30 mouse cellular contexts compared by ENCODE assay signal in the genomic region with DNA sequence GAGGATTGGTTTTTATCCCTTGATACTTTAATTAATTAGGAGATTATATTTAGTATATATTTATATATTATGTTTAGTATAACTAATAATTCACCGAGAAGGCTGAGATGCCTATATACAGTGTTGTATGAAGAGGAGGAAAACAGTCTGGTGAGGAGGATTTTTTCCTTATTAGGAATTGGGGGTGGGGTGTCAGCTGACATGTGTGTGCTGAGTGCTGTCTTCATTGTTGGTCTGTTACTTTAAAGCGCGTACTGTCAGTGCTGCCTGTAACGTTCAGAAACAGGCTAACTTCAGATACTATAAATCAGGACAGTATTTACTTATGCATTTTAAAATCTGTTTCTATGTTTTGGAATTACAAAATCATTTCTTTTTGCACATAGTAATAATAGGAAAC. TPM values are rescaled to one million over a fixed set of nuclear protein-coding genes. Genes with fewer than 3 reads are reported as not detected.
DNase-seq lines count a peak whose midpoint lies in the region; ATAC-seq and TF ChIP-seq lines count a peak whose summit lies in the region.
"Had no signal": no experiment of that assay in that cellular context is flagged by ENCODE, and none has a peak within 500 bp of the region (broad histone marks: within the 10 kb centered on the region; RNA-seq: fewer than 3 reads in every experiment).

No protein-coding gene starts in this region.

- H3K4me1 ChIP-seq in forebrain, embryonic 14.5 days (ENCODE audit: control insufficient read depth, insufficient read depth, low read length) = no peaks in the 10 kb centered on the region
- no peaks in the 10 kb centered on the region for H3K4me1 ChIP-seq in forebrain, embryonic 12.5 days
- H3K4me1 ChIP-seq in lung, embryonic 14.5 days (ENCODE audit: insufficient read depth) = no peaks in the 10 kb centered on the region
- H3K4me1 ChIP-seq in lung, postnatal 0 days (ENCODE audit: insufficient read depth, low read depth, low read length) = no peaks in the 10 kb centered on the region
- no peaks in the 10 kb centered on the region for H3K4me1 ChIP-seq in lung, adult 2 months (ENCODE audit: control insufficient read depth, insufficient read depth, low read length)
- H3K4me1 ChIP-seq: embryonic facial prominence, embryonic 10.5 days; embryonic facial prominence, embryonic 13.5 days; heart, embryonic 12.5 days; heart, embryonic 15.5 days; hindbrain, embryonic 10.5 days had no signal

- no peak for TF ChIP-seq EP300 in lung, postnatal 0 days (IDR thresholded peaks at IDR 0.05)

- H3K4me3 ChIP-seq in forebrain, embryonic 14.5 days (ENCODE audit: low read depth, low read length) = no peak overlapping the region
- H3K4me3 ChIP-seq in forebrain, embryonic 12.5 days (replicated peaks) = no peak overlapping the region
- no peak overlapping the region for H3K4me3 ChIP-seq in lung, embryonic 14.5 days (ENCODE audit: low read depth, low read length)
- no peak overlapping the region for H3K4me3 ChIP-seq in lung, postnatal 0 days (ENCODE audit: low read depth, low read length)
- no peak overlapping the region for H3K4me3 ChIP-seq in lung, adult 2 months (replicated peaks; ENCODE audit: extremely low read depth, low read depth, low read length)
- H3K4me3 ChIP-seq: embryonic facial prominence, embryonic 10.5 days; embryonic facial prominence, embryonic 13.5 days; erythroblast, embryonic 14.5 days; heart, embryonic 12.5 days; heart, embryonic 15.5 days; hindbrain, embryonic 10.5 days; hindbrain, embryonic 13.5 days had no signal

- 0 out of 2 replicates have a peak, but pooled peaks have one; percentile 44 for ATAC-seq in forebrain, embryonic 14.5 days
- no peak for ATAC-seq in forebrain, embryonic 12.5 days (ENCODE audit: low FRiP score)
- ATAC-seq in lung, embryonic 14.5 days (ENCODE audit: insufficient read depth) = peak; percentile 58; the same call in 1 of the 2 replicates
- ATAC-seq in lung, postnatal 0 days = no peak
- ATAC-seq: hindbrain, embryonic 16.5 days; Patski had no signal

- peaks cover 15% of the 10 kb centered on the region; the same call in 1 of the 2 replicates for H3K36me3 ChIP-seq in forebrain, embryonic 14.5 days (ENCODE audit: control insufficient read depth, insufficient read depth, low read length)
- peaks cover 20% of the 10 kb centered on the region for H3K36me3 ChIP-seq in forebrain, embryonic 12.5 days (replicated peaks)
- peaks cover 32% of the 10 kb centered on the region for H3K36me3 ChIP-seq in lung, embryonic 14.5 days (ENCODE audit: insufficient read depth)
- H3K36me3 ChIP-seq in lung, postnatal 0 days (ENCODE audit: insufficient read depth, low read length) = 0 out of 2 replicates have a peak, but pooled peaks cover 5% of the 10 kb centered on the region

- no peak for TF ChIP-seq CTCF in lung, embryonic 14.5 days (IDR thresholded peaks at IDR 0.05; ENCODE audit: low read depth)
- no peak for TF ChIP-seq CTCF in lung, postnatal 0 days (IDR thresholded peaks at IDR 0.05)
- no peak for TF ChIP-seq CTCF in lung, adult 2 months (IDR thresholded peaks at IDR 0.05; ENCODE audit: insufficient read depth, low read length)

- H3K9me3 ChIP-seq in forebrain, embryonic 14.5 days (replicated peaks; ENCODE audit: control insufficient read depth, low read length) = no peaks in the 10 kb centered on the region
- H3K9me3 ChIP-seq in forebrain, embryonic 12.5 days = no peaks in the 10 kb centered on the region
- H3K9me3 ChIP-seq in lung, embryonic 14.5 days (ENCODE audit: low read depth, low read length) = no peaks in the 10 kb centered on the region; the same call in 1 of the 2 replicates
- H3K9me3 ChIP-seq in lung, postnatal 0 days (ENCODE audit: low read length) = no peaks in the 10 kb centered on the region
- H3K9me3 ChIP-seq: embryonic facial prominence, embryonic 10.5 days; embryonic facial prominence, embryonic 13.5 days; G1E; heart, embryonic 12.5 days; heart, embryonic 15.5 days; hindbrain, embryonic 10.5 days; hindbrain, embryonic 13.5 days had no signal

- H3K9ac ChIP-seq in forebrain, embryonic 14.5 days (ENCODE audit: low read length) = no peak overlapping the region
- no peak overlapping the region for H3K9ac ChIP-seq in forebrain, embryonic 12.5 days
- no peak overlapping the region for H3K9ac ChIP-seq in lung, embryonic 14.5 days
- H3K9ac ChIP-seq in lung, postnatal 0 days (replicated peaks; ENCODE audit: low read depth) = no peak overlapping the region
- H3K9ac ChIP-seq: embryonic facial prominence, embryonic 13.5 days; heart, embryonic 12.5 days; heart, embryonic 15.5 days; hindbrain, embryonic 13.5 days had no signal

- no peaks in the 10 kb centered on the region for H3K27me3 ChIP-seq in forebrain, embryonic 14.5 days (replicated peaks; ENCODE audit: control insufficient read depth, insufficient read depth, low read length)
- H3K27me3 ChIP-seq in forebrain, embryonic 12.5 days = no peaks in the 10 kb centered on the region
- no peaks in the 10 kb centered on the region for H3K27me3 ChIP-seq in lung, embryonic 14.5 days (ENCODE audit: insufficient read depth, low read length)
- H3K27me3 ChIP-seq in lung, postnatal 0 days (replicated peaks; ENCODE audit: insufficient read depth, low read length) = no peaks in the 10 kb centered on the region
- H3K27me3 ChIP-seq: CH12.LX; embryonic facial prominence, embryonic 13.5 days; heart, embryonic 12.5 days; heart, embryonic 15.5 days; hindbrain, embryonic 13.5 days; Patski had no signal

- DNase-seq in forebrain, embryonic 14.5 days (ENCODE audit: low spot score) = peak; percentile 36
- peak; percentile 78 for DNase-seq in lung, embryonic 14.5 days
- DNase-seq in lung, postnatal 14 days = no peak
- DNase-seq in lung, postnatal 0 days (ENCODE audit: low spot score) = peak; percentile 17
- DNase-seq in lung, adult 2 months = no peak
- DNase-seq in cerebellum, postnatal 25 days = no peak
- DNase-seq: adrenal gland, postnatal 10 days; adrenal gland, postnatal 36 days; B cell, adult 2 months; cerebellum, adult 11 months; cerebellum, adult 2 months; cerebellum, adult 9-11 months; cerebellum, postnatal 36 days; embryo, embryonic 11 days; gastrocnemius, postnatal 25 days; heart, adult 18-20 months; heart, postnatal 10 days; heart, postnatal 36 days had no signal

- 63% methylated on average over 4 of the region's 4 CpGs for WGBS in forebrain, embryonic 14.5 days
- WGBS in forebrain, embryonic 12.5 days = 83% methylated on average over 4 of the region's 4 CpGs
- WGBS in lung, embryonic 14.5 days = 47% methylated on average over 4 of the region's 4 CpGs
- 56% methylated on average over 4 of the region's 4 CpGs for WGBS in lung, postnatal 0 days
- 77% methylated on average over 4 of the region's 4 CpGs for WGBS in lung, adult 2 months

- no peak overlapping the region for H3K27ac ChIP-seq in forebrain, embryonic 14.5 days (ENCODE audit: low read depth, low read length)
- H3K27ac ChIP-seq in forebrain, embryonic 12.5 days = no peak overlapping the region
- H3K27ac ChIP-seq in lung, embryonic 14.5 days (ENCODE audit: low read depth) = peak overlapping the region; percentile 28; the same call in 1 of the 2 replicates
- no peak overlapping the region for H3K27ac ChIP-seq in lung, postnatal 0 days (ENCODE audit: low read length)
- H3K27ac ChIP-seq: embryonic facial prominence, embryonic 10.5 days; embryonic facial prominence, embryonic 13.5 days; heart, embryonic 15.5 days; hindbrain, embryonic 10.5 days had no signal

- TF ChIP-seq POLR2A in lung, adult 2 months (IDR thresholded peaks at IDR 0.05; ENCODE audit: borderline replicate concordance, extremely low read depth, low read depth, low read length) = no peak

- no peak overlapping the region for H3K4me2 ChIP-seq in forebrain, embryonic 14.5 days (ENCODE audit: low read length)
- no peak overlapping the region for H3K4me2 ChIP-seq in forebrain, embryonic 12.5 days
- H3K4me2 ChIP-seq in lung, embryonic 14.5 days = no peak overlapping the region
- H3K4me2 ChIP-seq in lung, postnatal 0 days (replicated peaks; ENCODE audit: low read depth, low read length) = no peak overlapping the region
- H3K4me2 ChIP-seq: embryonic facial prominence, embryonic 13.5 days; heart, embryonic 12.5 days; heart, embryonic 15.5 days; hindbrain, embryonic 13.5 days had no signal

RNA-seq across cellular contexts. Expression of a gene that starts 29.4 kb away (rescaled TPM):
- polyA plus RNA-seq in forebrain, embryonic 14.5 days (2014; fragmentation: Nextera tagmentation; extraction: Ambion mirVana) = 0.67 and 1.2 TPM in 2 replicates
- 0.94 and 1.2 TPM in 2 replicates for polyA plus RNA-seq in forebrain, embryonic 12.5 days (2016; fragmentation: Nextera tagmentation; extraction: Ambion mirVana)
- 0.96 and 1.1 TPM in 2 replicates for polyA plus RNA-seq in lung, embryonic 14.5 days (2014; fragmentation: Nextera tagmentation; extraction: Ambion mirVana)
- polyA plus RNA-seq in lung, postnatal 0 days (2015; fragmentation: Nextera tagmentation; extraction: Ambion mirVana) = 0.40 and 0.79 TPM in 2 replicates
- 0.84 and 0.92 TPM in 2 replicates for polyA plus RNA-seq in lung, adult 2 months (2012; rRNA removed)
- polyA plus RNA-seq: erythroblast, embryonic 14.5 days; G1E had no signal

Comparison
In these comparisons a context has a peak if more than half of its experiments do, and no peak if none do; other contexts are left out.
1. ATAC-seq: peak in forebrain, embryonic 14.5 days (single experiment) and lung, embryonic 14.5 days (single experiment); none in forebrain, embryonic 12.5 days (single experiment) and lung, postnatal 0 days (single experiment).
2. DNase-seq: peak in forebrain, embryonic 14.5 days (single experiment), lung, embryonic 14.5 days (single experiment) and lung, postnatal 0 days (single experiment); none in lung, postnatal 14 days (single experiment), lung, adult 2 months (single experiment) and cerebellum, postnatal 25 days (0 of 2).